Mouse (Mus musculus): ENCODE measurements around the gene Tenm3. TPM values are rescaled to one million over a fixed set of nuclear protein-coding genes. Genes with fewer than 3 reads are reported as not detected.
A peak's percentile ranks its signal among the peaks of the same experiment; 100 is the strongest.

The Tenm3 gene
- polyA plus RNA-seq, 1 experiment, result 106 TPM

GRCm38 (mm10) chr8:48690665-48691395 lies 152.9 kb downstream of the Tenm3 start:
- H3K27ac ChIP-seq (ENCODE audit: insufficient read depth, low read length), result peak overlapping the region; percentile 38; the same call in 1 of the 2 replicates
- no peak for TF ChIP-seq CTCF (IDR thresholded peaks at IDR 0.05; ENCODE audit: borderline replicate concordance, insufficient read depth, low read length)
- no peak for TF ChIP-seq POLR2A (IDR thresholded peaks at IDR 0.05; ENCODE audit: low read depth, low read length)

GRCm38 (mm10) chr8:48688706-48689105 lies 155.0 kb downstream of the Tenm3 start:
- Histone ChIP-seq H3K27ac (ENCODE audit: insufficient read depth, low read length) (peak overlapping the region; percentile 0; the same call in 1 of the 2 replicates), H3K4me3 (ENCODE audit: insufficient read depth, low read length) (no peak overlapping the region), H3K4me1 (ENCODE audit: control insufficient read depth, insufficient read depth, low read length) (peaks cover 7% of the 10 kb centered on the region)
- TF ChIP-seq POLR2A (IDR thresholded peaks at IDR 0.05; ENCODE audit: low read depth, low read length), result no peak
- TF ChIP-seq CTCF (IDR thresholded peaks at IDR 0.05; ENCODE audit: borderline replicate concordance, insufficient read depth, low read length), result no peak

More at GRCm38 (mm10) chr8:48690665-48691395, 152.9 kb downstream of the Tenm3 start:
- Histone ChIP-seq H3K4me3 (ENCODE audit: insufficient read depth, low read length) (no peak overlapping the region), H3K4me1 (ENCODE audit: control insufficient read depth, insufficient read depth, low read length) (peaks cover 7% of the 10 kb centered on the region)

- no peak overlapping the region for H3K4me3 ChIP-seq (ENCODE audit: insufficient read depth, low read length)
- H3K27ac ChIP-seq (ENCODE audit: insufficient read depth, low read length), result peak overlapping the region; percentile 0; the same call in 1 of the 2 replicates
- TF ChIP-seq CTCF (IDR thresholded peaks at IDR 0.05; ENCODE audit: borderline replicate concordance, insufficient read depth, low read length) (no peak), POLR2A (IDR thresholded peaks at IDR 0.05; ENCODE audit: low read depth, low read length) (no peak)
- peaks cover 7% of the 10 kb centered on the region for H3K4me1 ChIP-seq (ENCODE audit: control insufficient read depth, insufficient read depth, low read length)
These were observed 155.6 kb downstream of the Tenm3 start for GRCm38 (mm10) chr8:48688188-48688587.

- Histone ChIP-seq H3K4me1 (ENCODE audit: control insufficient read depth, insufficient read depth, low read length) (no peaks in the 10 kb centered on the region), H3K27ac (ENCODE audit: insufficient read depth, low read length) (no peak overlapping the region), H3K4me3 (ENCODE audit: insufficient read depth, low read length) (no peak overlapping the region)
- TF ChIP-seq CTCF (IDR thresholded peaks at IDR 0.05; ENCODE audit: borderline replicate concordance, insufficient read depth, low read length) (no peak), POLR2A (IDR thresholded peaks at IDR 0.05; ENCODE audit: low read depth, low read length) (no peak)
These were observed 170.3 kb downstream of the Tenm3 start for GRCm38 (mm10) chr8:48673476-48673875.

- Histone ChIP-seq H3K4me1 (ENCODE audit: control insufficient read depth, insufficient read depth, low read length) (no peaks in the 10 kb centered on the region), H3K27ac (ENCODE audit: insufficient read depth, low read length) (no peak overlapping the region), H3K4me3 (ENCODE audit: insufficient read depth, low read length) (no peak overlapping the region)
- TF ChIP-seq POLR2A (IDR thresholded peaks at IDR 0.05; ENCODE audit: low read depth, low read length) (no peak), CTCF (IDR thresholded peaks at IDR 0.05; ENCODE audit: borderline replicate concordance, insufficient read depth, low read length) (no peak)
These were observed 171.3 kb downstream of the Tenm3 start for GRCm38 (mm10) chr8:48672471-48672870.

- H3K4me3 ChIP-seq (ENCODE audit: insufficient read depth, low read length), result no peak overlapping the region
- no peak overlapping the region for H3K27ac ChIP-seq (ENCODE audit: insufficient read depth, low read length)
- TF ChIP-seq POLR2A (IDR thresholded peaks at IDR 0.05; ENCODE audit: low read depth, low read length) (no peak), CTCF (IDR thresholded peaks at IDR 0.05; ENCODE audit: borderline replicate concordance, insufficient read depth, low read length) (no peak)
- H3K4me1 ChIP-seq (ENCODE audit: control insufficient read depth, insufficient read depth, low read length), result no peaks in the 10 kb centered on the region
These were observed 172.4 kb downstream of the Tenm3 start for GRCm38 (mm10) chr8:48671318-48671717.

- Histone ChIP-seq H3K4me3 (ENCODE audit: insufficient read depth, low read length) (no peak overlapping the region), H3K4me1 (ENCODE audit: control insufficient read depth, insufficient read depth, low read length) (no peaks in the 10 kb centered on the region), H3K27ac (ENCODE audit: insufficient read depth, low read length) (no peak overlapping the region)
- no peak for TF ChIP-seq CTCF (IDR thresholded peaks at IDR 0.05; ENCODE audit: borderline replicate concordance, insufficient read depth, low read length)
- TF ChIP-seq POLR2A (IDR thresholded peaks at IDR 0.05; ENCODE audit: low read depth, low read length), result no peak
These were observed 172.9 kb downstream of the Tenm3 start for GRCm38 (mm10) chr8:48670895-48671294.

- TF ChIP-seq CTCF (IDR thresholded peaks at IDR 0.05; ENCODE audit: borderline replicate concordance, insufficient read depth, low read length), result no peak
- no peak for TF ChIP-seq POLR2A (IDR thresholded peaks at IDR 0.05; ENCODE audit: low read depth, low read length)
- Histone ChIP-seq H3K27ac (ENCODE audit: insufficient read depth, low read length) (no peak overlapping the region), H3K4me1 (ENCODE audit: control insufficient read depth, insufficient read depth, low read length) (no peaks in the 10 kb centered on the region), H3K4me3 (ENCODE audit: insufficient read depth, low read length) (no peak overlapping the region)
These were observed 173.4 kb downstream of the Tenm3 start for GRCm38 (mm10) chr8:48670387-48670786.

GRCm38 (mm10) chr8:48665193-48665592 lies 178.6 kb downstream of the Tenm3 start:
- no peak for TF ChIP-seq CTCF (IDR thresholded peaks at IDR 0.05; ENCODE audit: borderline replicate concordance, insufficient read depth, low read length)
- no peak for TF ChIP-seq POLR2A (IDR thresholded peaks at IDR 0.05; ENCODE audit: low read depth, low read length)
- H3K27ac ChIP-seq (ENCODE audit: insufficient read depth, low read length), result no peak overlapping the region
- H3K4me1 ChIP-seq (ENCODE audit: control insufficient read depth, insufficient read depth, low read length), result no peaks in the 10 kb centered on the region
- no peak overlapping the region for H3K4me3 ChIP-seq (ENCODE audit: insufficient read depth, low read length)

- H3K27ac ChIP-seq (ENCODE audit: insufficient read depth, low read length), result peak overlapping the region; percentile 70
- TF ChIP-seq POLR2A (IDR thresholded peaks at IDR 0.05; ENCODE audit: low read depth, low read length), result no peak
- no peak for TF ChIP-seq CTCF (IDR thresholded peaks at IDR 0.05; ENCODE audit: borderline replicate concordance, insufficient read depth, low read length)
- H3K4me3 ChIP-seq (ENCODE audit: insufficient read depth, low read length), result no peak overlapping the region
- H3K4me1 ChIP-seq (ENCODE audit: control insufficient read depth, insufficient read depth, low read length), result peaks cover 16% of the 10 kb centered on the region
These were observed 184.5 kb downstream of the Tenm3 start for GRCm38 (mm10) chr8:48659226-48659625.
